Mouse (Mus musculus) embryonic facial prominence, embryonic 11.5 days (tissue): ENCODE measurements around the gene Fndc10. TPM values are rescaled to one million over a fixed set of nuclear protein-coding genes. Genes with fewer than 3 reads are reported as not detected.

Source experiments
- ATAC-seq: fragments of 200-750 bp; cut with Nextera tagmentation; replicated peaks from 2 replicates; pipeline ENCODE4 v1.8.0; 2017; ENCODE audit warnings: low read depth; ENCODE audit not compliant: insufficient number of reproducible peaks, low FRiP score, low TSS enrichment
- DNase-seq: peaks from one replicate; pipeline ENCODE4 v3.0.0-alpha.2; 2015; ENCODE audit warnings: low spot score
- H3K27ac ChIP-seq: fragments of 300-500 bp; sonication (generic); replicated peaks from 2 replicates; pipeline ENCODE4 v1.5.1; 2014; ENCODE audit warnings: mild to moderate bottlenecking, low read depth, low read length, control low read depth
- H3K27me3 ChIP-seq: fragments of 300-500 bp; sonication (generic); 2 replicates; pipeline ENCODE4 v1.6.1; 2014; ENCODE audit warnings: mild to moderate bottlenecking, low read length, moderate library complexity, mixed read lengths; ENCODE audit not compliant: control insufficient read depth, insufficient read depth
- H3K36me3 ChIP-seq: fragments of 300-500 bp; sonication (generic); replicated peaks from 2 replicates; pipeline ENCODE4 v1.6.1; 2014; ENCODE audit warnings: low read depth, mild to moderate bottlenecking, low read length, moderate library complexity, mixed read lengths; ENCODE audit not compliant: control insufficient read depth, insufficient read depth
- H3K4me1 ChIP-seq: fragments of 300-500 bp; sonication (generic); 2 replicates; pipeline ENCODE4 v1.6.1; 2014; ENCODE audit warnings: low read length, mixed read lengths; ENCODE audit not compliant: control insufficient read depth, insufficient read depth
- H3K4me2 ChIP-seq: fragments of 300-500 bp; sonication (generic); 2 replicates; pipeline ENCODE4 v1.6.1; 2014; ENCODE audit warnings: low read depth, mild to moderate bottlenecking, control low read depth, low read length, moderate library complexity
- H3K4me3 ChIP-seq: fragments of 300-500 bp; sonication (generic); 2 replicates; pipeline ENCODE4 v1.5.1; 2014; ENCODE audit warnings: low read depth, low read length, control low read depth
- H3K9ac ChIP-seq: fragments of 300-500 bp; sonication (generic); replicated peaks from 2 replicates; pipeline ENCODE4 v1.6.1; 2014; ENCODE audit warnings: mild to moderate bottlenecking, control low read depth, low read length
- H3K9me3 ChIP-seq: fragments of 300-500 bp; sonication (generic); replicated peaks from 2 replicates; pipeline ENCODE4 v1.6.1; 2016; ENCODE audit warnings: mild to moderate bottlenecking, low read length, inconsistent platforms, mixed read lengths; ENCODE audit not compliant: control insufficient read depth
- WGBS: fragments of 180-500 bp; shearing (Covaris S2); extraction: QIAGEN DNeasy Blood & Tissue Kit; methylation state at CpG from one replicate; pipeline ENCODE4 v1.1.7; 2014; 5-methylcytosine and 5-hydroxymethylcytosine counted together
- polyA plus RNA-seq: library from polyadenylated mRNA; unstranded; fragments of >200 nt; fragmentation: Nextera tagmentation; extraction: Ambion mirVana; gene quantifications from 2 replicates; pipeline ENCODE4 v1.2.1, GENCODE M21; 2014

Fndc10 gene
- polyA plus RNA-seq, 1 experiment from 2014 or later = 2.1 TPM

DNA sequence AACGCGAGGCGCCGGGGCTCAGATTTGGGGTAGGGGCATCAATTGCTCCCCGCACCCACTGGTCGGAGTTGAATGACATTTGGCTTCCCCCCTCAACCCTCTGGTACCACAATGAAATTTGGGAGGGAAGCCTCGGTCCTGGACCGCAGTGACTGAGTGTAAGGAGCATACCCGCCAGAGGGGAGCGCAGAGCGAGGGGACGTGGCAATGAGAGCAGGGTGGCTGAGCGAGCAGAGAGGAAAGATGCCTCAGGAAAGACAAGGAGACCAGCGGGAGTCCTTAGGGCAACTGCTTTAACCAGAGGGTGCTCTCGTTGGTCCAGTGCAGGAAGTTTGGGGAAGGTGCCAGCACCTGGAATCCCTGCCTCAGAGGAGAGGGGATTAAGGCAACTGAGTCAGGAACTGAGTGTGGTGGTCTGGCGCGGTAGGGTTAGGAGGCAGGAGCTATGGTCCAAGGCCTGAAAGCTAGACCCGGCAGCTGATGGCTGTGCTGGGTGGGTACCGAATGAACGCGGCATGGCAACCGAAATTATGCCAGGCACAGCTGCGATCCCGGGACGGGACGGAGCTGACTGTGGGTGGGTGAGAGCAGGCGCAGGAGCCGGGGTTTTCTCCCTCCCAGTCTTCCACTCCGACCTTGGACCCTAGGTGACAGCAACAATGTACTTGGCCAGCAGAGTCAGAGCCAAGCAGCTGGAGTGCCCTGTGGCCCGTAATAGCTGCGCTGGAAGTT is 40.5 kb upstream of the Fndc10 start:
- Histone ChIP-seq H3K9ac (peak overlapping the region; percentile 69), H3K4me1 (peaks cover 22% of the 10 kb centered on the region), H3K9me3 (no peaks in the 10 kb centered on the region), H3K36me3 (peaks cover 6% of the 10 kb centered on the region), H3K4me2 (peak overlapping the region; percentile 95), H3K4me3 (peak overlapping the region; percentile 42), H3K27me3 (peaks cover 42% of the 10 kb centered on the region), H3K27ac (no peak overlapping the region)
- WGBS = 2% methylated on average over 31 of the region's 31 CpGs
- DNase-seq = peak; percentile 58
- peak; percentile 20 for ATAC-seq

- WGBS = 3% methylated on average over 6 of the region's 6 CpGs
- H3K36me3 ChIP-seq = peaks cover 6% of the 10 kb centered on the region
Measured at GRCm38 (mm10) chr4:155654183-155654455, 40.0 kb upstream of the Fndc10 start.

DNA sequence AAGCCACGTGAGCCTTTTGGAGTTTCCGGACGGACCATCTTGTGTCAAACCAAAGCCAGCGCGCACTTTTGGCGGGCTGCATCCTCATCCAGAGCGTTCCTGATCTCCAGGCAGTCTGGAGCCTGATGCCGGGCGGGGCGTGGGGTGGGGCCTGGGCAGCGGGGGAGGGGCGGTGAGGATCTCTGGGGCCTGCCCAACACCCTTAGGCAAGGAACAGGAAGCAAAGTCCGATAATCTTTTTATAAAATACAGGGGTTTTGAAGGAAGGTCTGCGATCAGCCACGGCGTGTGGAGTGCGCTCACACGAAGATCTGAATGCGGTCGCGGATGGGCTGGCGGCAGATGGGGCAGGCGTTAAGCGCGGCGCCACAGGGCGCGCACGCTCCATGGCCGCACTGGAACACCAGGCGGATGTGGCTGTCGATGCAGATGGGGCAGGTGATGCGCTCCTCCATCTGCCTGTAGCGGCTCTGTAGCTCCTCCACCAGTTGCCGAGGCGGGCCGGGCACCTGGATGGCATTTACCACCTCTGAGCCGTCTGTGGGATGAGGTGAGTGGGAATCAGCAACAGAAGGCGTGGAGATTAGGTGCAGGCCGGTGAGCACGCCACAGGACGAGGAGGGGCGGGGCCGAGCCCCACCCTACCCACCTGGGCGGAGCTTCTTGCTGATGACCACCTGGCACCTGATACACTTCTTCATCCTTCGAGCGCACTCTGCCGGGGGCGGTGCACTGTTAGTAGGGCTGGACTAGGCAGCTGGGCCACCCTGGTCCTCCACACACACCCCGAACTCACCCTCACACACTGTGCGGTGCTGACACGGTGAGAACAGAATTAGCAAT is 39.5 kb upstream of the Fndc10 start:
- WGBS = 2% methylated on average over 52 of the region's 52 CpGs
- no peaks in the 10 kb centered on the region for H3K9me3 ChIP-seq
- peak; percentile 57 for ATAC-seq
- peaks cover 3% of the 10 kb centered on the region for H3K36me3 ChIP-seq
- peak overlapping the region; percentile 95 for H3K4me2 ChIP-seq
- peak; percentile 73 for DNase-seq
- peaks cover 42% of the 10 kb centered on the region for H3K27me3 ChIP-seq
- H3K4me3 ChIP-seq = peak overlapping the region; percentile 42
- peaks cover 22% of the 10 kb centered on the region for H3K4me1 ChIP-seq
- peak overlapping the region; percentile 56 for H3K9ac ChIP-seq
- no peak overlapping the region for H3K27ac ChIP-seq

More at GRCm38 (mm10) chr4:155654183-155654455, 40.0 kb upstream of the Fndc10 start:
- ATAC-seq (no peak), DNase-seq (no peak)
- H3K9me3 ChIP-seq = no peaks in the 10 kb centered on the region
- H3K27me3 ChIP-seq = peaks cover 42% of the 10 kb centered on the region
- H3K4me2 ChIP-seq = peak overlapping the region; percentile 95
- peak overlapping the region; percentile 42 for H3K4me3 ChIP-seq
- no peak overlapping the region; the same call in none of the 2 replicates for H3K9ac ChIP-seq
- H3K27ac ChIP-seq = no peak overlapping the region
- H3K4me1 ChIP-seq = peaks cover 22% of the 10 kb centered on the region

GRCm38 (mm10) chr4:155656214-155656751 is 37.9 kb upstream of the Fndc10 start:
- DNase-seq (no peak), ATAC-seq (no peak)
- Histone ChIP-seq H3K36me3 (no peaks in the 10 kb centered on the region), H3K4me1 (peaks cover 22% of the 10 kb centered on the region), H3K27me3 (peaks cover 42% of the 10 kb centered on the region), H3K9me3 (no peaks in the 10 kb centered on the region), H3K4me3 (no peak overlapping the region), H3K27ac (no peak overlapping the region), H3K9ac (no peak overlapping the region), H3K4me2 (no peak overlapping the region)
- 89% methylated on average over 13 of the region's 13 CpGs for WGBS

DNA sequence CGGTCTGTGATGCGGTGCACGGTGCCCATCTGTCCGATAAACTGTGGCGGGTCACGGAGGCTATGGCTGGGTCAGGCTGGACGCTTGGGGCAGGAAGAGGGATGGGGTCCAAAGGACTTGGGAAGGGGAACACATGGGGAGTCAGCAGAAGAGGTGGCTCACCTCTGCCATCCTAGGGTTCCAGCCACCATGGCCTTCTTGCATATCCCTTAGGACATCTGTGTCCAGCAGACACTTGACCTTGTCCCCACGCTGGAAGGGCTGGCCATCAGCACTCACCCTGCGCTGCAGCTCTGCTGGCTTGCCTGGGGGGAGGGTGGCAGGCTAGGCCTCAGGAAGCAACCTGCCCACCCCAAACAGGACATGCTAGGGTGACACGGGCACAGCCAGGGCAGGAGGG is 35.2 kb upstream of the Fndc10 start:
- no peak overlapping the region for H3K9ac ChIP-seq
- H3K4me2 ChIP-seq = no peak overlapping the region
- WGBS = 88% methylated on average over 10 of the region's 10 CpGs
- H3K4me3 ChIP-seq = no peak overlapping the region
- H3K27me3 ChIP-seq = peaks cover 18% of the 10 kb centered on the region
- DNase-seq (no peak), ATAC-seq (no peak)
- H3K27ac ChIP-seq = no peak overlapping the region
- no peaks in the 10 kb centered on the region for H3K9me3 ChIP-seq
- H3K4me1 ChIP-seq = peaks cover 12% of the 10 kb centered on the region
- H3K36me3 ChIP-seq = no peaks in the 10 kb centered on the region

DNA sequence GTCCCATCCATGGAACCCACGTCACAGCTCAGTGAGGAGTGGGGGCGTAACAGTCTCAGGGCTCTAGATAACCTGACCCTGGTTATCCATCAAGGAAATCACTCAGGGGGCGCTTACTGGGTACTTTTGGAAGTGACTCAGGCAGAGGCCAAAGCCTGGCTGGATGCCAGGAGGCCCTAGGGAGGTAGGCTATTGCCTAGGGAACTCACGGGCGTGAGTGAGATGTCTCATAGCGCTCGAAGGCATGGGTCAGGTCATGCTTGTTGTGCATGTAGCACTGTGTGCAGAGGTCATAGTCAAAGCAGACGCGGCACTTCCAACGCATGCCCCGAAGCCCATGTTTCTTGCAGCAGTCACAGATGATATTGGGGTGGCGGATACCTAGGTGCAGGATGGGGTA is 33.5 kb upstream of the Fndc10 start:
- Histone ChIP-seq H3K9me3 (no peaks in the 10 kb centered on the region), H3K4me3 (no peak overlapping the region), H3K27me3 (peaks cover 4% of the 10 kb centered on the region; the same call in 1 of the 2 replicates), H3K27ac (no peak overlapping the region), H3K36me3 (no peaks in the 10 kb centered on the region), H3K4me1 (no peaks in the 10 kb centered on the region), H3K9ac (no peak overlapping the region), H3K4me2 (no peak overlapping the region; the same call in 1 of the 2 replicates)
- 89% methylated on average over 12 of the region's 12 CpGs for WGBS
- DNase-seq (no peak), ATAC-seq (no peak)

GRCm38 (mm10) chr4:155666903-155667302 is 27.2 kb upstream of the Fndc10 start:
- H3K9ac ChIP-seq = no peak overlapping the region; the same call in 1 of the 2 replicates
- no peak overlapping the region for H3K4me3 ChIP-seq
- H3K27ac ChIP-seq = no peak overlapping the region
- ATAC-seq (no peak), DNase-seq (no peak)
- H3K9me3 ChIP-seq = no peaks in the 10 kb centered on the region
- no peaks in the 10 kb centered on the region for H3K27me3 ChIP-seq
- H3K4me1 ChIP-seq = no peaks in the 10 kb centered on the region
- no peak overlapping the region for H3K4me2 ChIP-seq
- H3K36me3 ChIP-seq = no peaks in the 10 kb centered on the region
